Mouse (Mus musculus) midbrain, embryonic 11.5 days (tissue): ENCODE measurements around the gene St6gal1. TPM values are rescaled to one million over a fixed set of nuclear protein-coding genes. Genes with fewer than 3 reads are reported as not detected.
A peak's percentile ranks its signal among the peaks of the same experiment; 100 is the strongest.
"Not testable (repeated sequence)": the region's sequence is repeated elsewhere in the genome, so short reads cannot be mapped to it uniquely, and the experiment has no call there.

Experiments used
- ATAC-seq: fragments of 200-750 bp; cut with Nextera tagmentation; 2 replicates; pipeline ENCODE4 v1.8.0; 2017; ENCODE audit warnings: moderate TSS enrichment, moderate library complexity; ENCODE audit not compliant: low FRiP score
- DNase-seq: peaks from one replicate; pipeline ENCODE4 v3.0.0; 2015; ENCODE audit warnings: low spot score; ENCODE audit errors: missing footprints
- H3K27ac ChIP-seq: fragments of 300-500 bp; sonication (generic); 2 replicates; pipeline ENCODE4 v1.5.1; 2014; ENCODE audit warnings: low read depth, low read length
- H3K27me3 ChIP-seq: fragments of 300-500 bp; sonication (generic); 2 replicates; pipeline ENCODE4 v1.6.1; 2014; ENCODE audit warnings: mild to moderate bottlenecking, low read length, moderate library complexity, mixed read lengths; ENCODE audit not compliant: control insufficient read depth, insufficient read depth
- H3K36me3 ChIP-seq: fragments of 300-500 bp; sonication (generic); 2 replicates; pipeline ENCODE4 v1.6.1; 2014; ENCODE audit warnings: mild to moderate bottlenecking, low read length, moderate library complexity, mixed read lengths; ENCODE audit not compliant: control insufficient read depth, insufficient read depth
- H3K4me1 ChIP-seq: fragments of 300-500 bp; sonication (generic); 2 replicates; pipeline ENCODE4 v1.6.1; 2014; ENCODE audit warnings: low read length; ENCODE audit not compliant: control insufficient read depth, insufficient read depth
- H3K4me2 ChIP-seq: fragments of 300-500 bp; sonication (generic); 2 replicates; pipeline ENCODE4 v1.6.1; 2014; ENCODE audit warnings: mild to moderate bottlenecking, moderate library complexity
- H3K4me3 ChIP-seq: fragments of 300-500 bp; sonication (generic); 2 replicates; pipeline ENCODE4 v1.5.1; 2014; ENCODE audit warnings: low read depth, low read length
- H3K9ac ChIP-seq: fragments of 300-500 bp; sonication (generic); 2 replicates; pipeline ENCODE4 v1.6.1; 2014; ENCODE audit warnings: low read length
- H3K9me3 ChIP-seq: fragments of 300-500 bp; sonication (generic); 2 replicates; pipeline ENCODE4 v1.6.1; 2016; ENCODE audit warnings: low read length; ENCODE audit not compliant: control insufficient read depth
- WGBS: fragments of 180-500 bp; shearing (Covaris S2); extraction: QIAGEN DNeasy Blood & Tissue Kit; methylation state at CpG from one replicate; pipeline ENCODE4 v1.1.7; 2014; 5-methylcytosine and 5-hydroxymethylcytosine counted together
- polyA plus RNA-seq: library from polyadenylated mRNA; unstranded; fragments of >200 nt; fragmentation: Nextera tagmentation; extraction: Ambion mirVana; gene quantifications from 2 replicates; pipeline ENCODE4 v1.2.1, GENCODE M21; 2014

St6gal1 gene
- 31.8 and 34.1 TPM in 2 replicates for polyA plus RNA-seq

DNA sequence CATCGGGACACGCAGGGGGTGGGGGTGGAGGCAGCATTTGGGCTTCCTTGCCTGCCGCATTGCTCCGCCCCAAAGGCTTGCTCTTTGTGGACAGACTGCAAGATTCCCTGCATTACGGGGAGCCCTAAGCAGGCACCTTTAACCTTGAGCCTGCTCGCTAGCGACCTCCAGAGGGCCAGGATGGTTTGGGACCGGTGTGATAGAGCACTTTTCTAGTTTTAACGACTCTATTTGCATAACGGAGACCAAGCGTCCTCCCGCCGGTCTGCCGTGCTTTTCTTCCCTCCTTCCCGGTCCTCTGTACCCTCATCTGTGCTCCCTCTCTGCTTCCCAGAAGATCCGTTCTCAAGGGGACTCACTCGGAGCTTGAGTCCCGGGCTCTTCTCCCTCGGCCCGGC, at the start of gene St6gal1:
St6gal1 (plus strand) TSS at position 70 of the 398 bp plus-strand sequence.
- ATAC-seq (peak; percentile 69), DNase-seq (peak; percentile 99)
- Histone ChIP-seq H3K4me1 (peaks cover 10% of the 10 kb centered on the region; the same call in 1 of the 2 replicates), H3K9ac (peak within 1 kb of the TSS; percentile 96), H3K27ac (peak within 1 kb of the TSS; percentile 77), H3K36me3 (no peaks in the 10 kb centered on the region), H3K9me3 (no peaks in the 10 kb centered on the region), H3K4me2 (peak within 1 kb of the TSS; percentile 93), H3K4me3 (peak within 1 kb of the TSS; percentile 79), H3K27me3 (no peaks in the 10 kb centered on the region)
- WGBS = 0% methylated on average over 19 of the region's 20 CpGs

DNA sequence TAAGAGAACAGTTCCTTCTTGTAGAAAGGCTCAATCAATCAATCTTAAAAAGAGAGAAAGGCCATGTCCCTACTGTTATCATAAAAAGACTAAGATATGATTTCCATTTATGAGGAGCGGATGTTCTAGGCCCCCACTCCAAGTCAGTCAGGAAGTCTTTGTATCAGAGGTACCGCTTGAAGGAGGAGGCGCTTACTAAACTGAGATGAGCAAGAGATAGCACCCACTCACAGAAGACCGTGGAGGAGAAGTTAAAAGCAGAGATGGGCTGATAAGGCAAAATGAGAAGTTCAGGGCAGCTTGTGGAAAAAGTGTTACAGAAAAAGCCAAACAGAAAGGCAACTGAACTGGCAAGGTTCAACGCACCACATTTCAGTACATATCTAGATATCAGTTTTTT, 49.7 kb upstream of the St6gal1 start:
- 91% methylated on average over 5 of the region's 5 CpGs for WGBS
- Histone ChIP-seq H3K4me3 (no peak overlapping the region), H3K27ac (no peak overlapping the region), H3K36me3 (no peaks in the 10 kb centered on the region), H3K9ac (no peak overlapping the region), H3K4me1 (no peaks in the 10 kb centered on the region), H3K4me2 (no peak overlapping the region), H3K27me3 (no peaks in the 10 kb centered on the region), H3K9me3 (no peaks in the 10 kb centered on the region; the same call in 1 of the 2 replicates)
- ATAC-seq (no peak), DNase-seq (no peak)

DNA sequence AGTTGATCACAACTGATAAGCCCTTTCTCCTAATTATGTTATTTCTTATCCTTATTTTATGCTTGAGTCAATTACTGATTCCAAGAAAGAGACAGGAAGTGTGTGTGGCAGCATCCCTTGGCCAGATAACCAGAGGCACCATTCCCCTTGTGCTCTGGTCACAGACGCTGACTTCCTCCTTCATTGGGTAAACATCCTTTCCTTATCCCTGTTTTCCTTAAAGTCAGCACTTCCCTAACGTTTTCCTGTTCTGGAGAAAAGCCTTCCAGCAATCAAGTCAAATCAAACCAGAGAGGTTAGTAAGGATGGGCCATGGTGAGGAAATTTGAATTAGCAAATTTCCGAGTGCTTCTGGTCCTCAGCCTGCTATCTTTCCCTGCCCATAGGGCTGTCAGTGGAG, 48.6 kb upstream of the St6gal1 start:
- no peaks in the 10 kb centered on the region for H3K36me3 ChIP-seq
- H3K9me3 ChIP-seq = no peaks in the 10 kb centered on the region; the same call in 1 of the 2 replicates
- H3K4me2 ChIP-seq = no peak overlapping the region
- no peak overlapping the region for H3K9ac ChIP-seq
- H3K4me3 ChIP-seq = no peak overlapping the region
- ATAC-seq (no peak), DNase-seq (no peak)
- H3K27ac ChIP-seq = no peak overlapping the region
- no peaks in the 10 kb centered on the region for H3K27me3 ChIP-seq
- H3K4me1 ChIP-seq = no peaks in the 10 kb centered on the region
- WGBS = 71% methylated on average over 3 of the region's 3 CpGs

DNA sequence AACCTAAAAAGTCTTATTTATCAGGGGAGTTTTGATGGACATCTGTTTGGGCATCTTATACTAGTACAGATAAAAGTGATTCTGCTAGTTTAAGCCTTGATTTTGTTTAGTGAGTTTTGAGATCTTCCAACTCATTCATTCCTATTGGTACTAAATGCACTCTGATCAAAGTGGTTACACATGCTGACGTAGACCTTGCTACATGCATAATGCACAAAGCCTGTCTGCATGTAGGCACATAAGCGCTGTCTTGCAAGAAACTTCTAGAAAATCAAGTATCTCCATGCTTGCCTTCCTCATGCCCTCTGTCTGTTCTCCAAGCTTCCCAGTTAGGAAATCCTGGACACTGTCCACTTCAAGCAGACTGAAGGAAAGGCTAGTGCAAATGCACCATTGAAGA, 46.7 kb upstream of the St6gal1 start:
- DNase-seq (no peak), ATAC-seq (no peak)
- no peaks in the 10 kb centered on the region for H3K36me3 ChIP-seq
- H3K4me1 ChIP-seq = no peaks in the 10 kb centered on the region
- H3K27ac ChIP-seq = no peak overlapping the region
- no peak overlapping the region for H3K9ac ChIP-seq
- no peaks in the 10 kb centered on the region for H3K27me3 ChIP-seq
- H3K4me2 ChIP-seq = no peak overlapping the region
- no peak overlapping the region for H3K4me3 ChIP-seq
- H3K9me3 ChIP-seq = no peaks in the 10 kb centered on the region
- 96% methylated on average over 2 of the region's 2 CpGs for WGBS

DNA sequence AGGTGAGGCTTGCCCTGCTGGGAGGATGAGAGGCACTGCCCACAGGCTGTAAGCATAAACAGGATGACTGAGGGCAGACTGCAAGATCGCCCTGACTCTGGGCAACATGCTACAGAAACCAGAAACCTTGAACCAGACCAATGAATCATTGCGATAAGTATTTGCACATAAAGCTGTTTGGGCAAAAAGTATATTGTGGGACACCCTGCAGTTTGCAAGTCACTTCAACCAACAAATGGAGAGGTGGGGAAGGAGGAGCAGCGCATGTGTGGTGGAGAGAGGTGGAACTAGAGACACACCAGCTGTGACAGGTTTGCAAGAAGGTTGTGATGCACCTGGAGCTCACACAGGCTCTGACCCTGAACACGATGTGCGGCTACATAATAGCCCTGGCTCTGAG, 45.7 kb upstream of the St6gal1 start:
- 96% methylated on average over 5 of the region's 5 CpGs for WGBS
- no peak for DNase-seq

DNA sequence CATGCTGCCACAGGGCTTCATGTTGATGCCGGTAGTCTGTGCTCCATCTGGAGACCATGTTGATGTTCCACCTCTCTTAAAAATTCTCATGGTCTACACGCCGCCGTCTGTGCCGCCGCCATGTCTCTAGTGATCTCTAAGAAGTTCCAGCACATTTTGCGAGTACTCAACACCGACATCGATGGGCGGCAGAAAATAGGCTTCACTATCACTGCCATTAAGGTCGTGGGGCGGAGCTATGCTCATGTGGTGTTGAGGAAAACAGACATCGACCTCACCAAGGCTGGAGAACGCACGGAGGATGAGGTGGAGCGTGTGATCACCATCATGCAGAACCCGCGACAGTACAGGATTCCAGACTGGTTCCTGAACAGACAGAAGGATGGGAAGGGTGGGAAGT, 45.1 kb upstream of the St6gal1 start:
- not testable (repeated sequence) for H3K27ac ChIP-seq, H3K36me3 ChIP-seq, H3K4me2 ChIP-seq, H3K4me1 ChIP-seq, H3K4me3 ChIP-seq, H3K9me3 ChIP-seq, DNase-seq, ATAC-seq, H3K9ac ChIP-seq, H3K27me3 ChIP-seq
- 92% methylated on average over 18 of the region's 18 CpGs for WGBS

More for the DNA sequence above, 45.7 kb upstream of the St6gal1 start:
- H3K4me3 ChIP-seq = no peak overlapping the region
- H3K4me2 ChIP-seq = no peak overlapping the region
- no peaks in the 10 kb centered on the region for H3K9me3 ChIP-seq
- H3K36me3 ChIP-seq = no peaks in the 10 kb centered on the region
- no peaks in the 10 kb centered on the region for H3K4me1 ChIP-seq
- H3K9ac ChIP-seq = no peak overlapping the region
- no peak overlapping the region for H3K27ac ChIP-seq
- no peaks in the 10 kb centered on the region for H3K27me3 ChIP-seq
- ATAC-seq = no peak

DNA sequence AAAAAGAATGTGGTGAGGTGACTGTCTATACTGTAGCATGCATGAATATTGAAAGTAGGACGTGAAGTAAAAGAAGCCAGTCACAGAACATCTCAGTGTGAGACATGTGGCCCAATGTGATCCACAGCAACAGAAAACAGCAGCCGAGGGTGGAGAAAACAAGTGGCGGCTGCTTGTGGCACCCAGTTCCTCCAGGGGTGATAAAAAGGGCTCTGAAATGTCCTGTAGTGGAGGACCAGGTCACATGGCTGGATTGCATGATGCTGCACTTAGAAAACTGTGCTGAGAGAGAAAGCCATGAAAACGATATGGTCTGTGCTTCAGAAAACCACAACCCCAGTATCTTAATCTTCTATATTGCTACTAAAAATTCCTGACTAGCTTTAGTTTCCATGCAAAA, 43.5 kb upstream of the St6gal1 start:
- H3K4me1 ChIP-seq = no peaks in the 10 kb centered on the region
- no peaks in the 10 kb centered on the region for H3K9me3 ChIP-seq
- ATAC-seq (no peak), DNase-seq (no peak)
- H3K27ac ChIP-seq = no peak overlapping the region
- H3K4me2 ChIP-seq = no peak overlapping the region
- H3K27me3 ChIP-seq = no peaks in the 10 kb centered on the region
- H3K4me3 ChIP-seq = no peak overlapping the region
- 84% methylated on average over 4 of the region's 4 CpGs for WGBS
- H3K36me3 ChIP-seq = no peaks in the 10 kb centered on the region
- no peak overlapping the region for H3K9ac ChIP-seq

DNA sequence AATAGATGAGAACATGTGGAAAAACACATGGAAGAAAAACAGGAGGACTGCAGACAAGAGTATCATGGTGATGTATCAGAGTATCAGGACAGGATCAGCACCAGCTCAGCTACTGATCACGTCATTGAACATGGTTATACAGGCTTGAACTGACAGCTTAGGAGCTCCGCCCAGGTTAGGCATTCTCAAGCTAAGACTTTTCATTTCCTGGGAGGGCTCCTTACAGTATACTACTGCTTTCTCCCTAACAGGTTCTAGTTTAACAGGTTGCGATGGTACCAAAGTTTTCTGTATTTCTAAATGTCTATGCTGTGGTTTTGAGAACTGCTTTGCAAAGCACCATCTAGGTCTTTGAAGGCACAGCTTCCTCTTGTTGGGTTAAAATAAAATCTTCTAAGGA, 43.1 kb upstream of the St6gal1 start:
- H3K27me3 ChIP-seq = no peaks in the 10 kb centered on the region
- H3K9me3 ChIP-seq = no peaks in the 10 kb centered on the region
- H3K4me3 ChIP-seq = no peak overlapping the region
- 84% methylated on average over 3 of the region's 3 CpGs for WGBS
- no peaks in the 10 kb centered on the region for H3K4me1 ChIP-seq
- no peak overlapping the region for H3K27ac ChIP-seq
- DNase-seq (no peak), ATAC-seq (no peak)
- no peak overlapping the region for H3K9ac ChIP-seq
- no peak overlapping the region for H3K4me2 ChIP-seq
- H3K36me3 ChIP-seq = no peaks in the 10 kb centered on the region

DNA sequence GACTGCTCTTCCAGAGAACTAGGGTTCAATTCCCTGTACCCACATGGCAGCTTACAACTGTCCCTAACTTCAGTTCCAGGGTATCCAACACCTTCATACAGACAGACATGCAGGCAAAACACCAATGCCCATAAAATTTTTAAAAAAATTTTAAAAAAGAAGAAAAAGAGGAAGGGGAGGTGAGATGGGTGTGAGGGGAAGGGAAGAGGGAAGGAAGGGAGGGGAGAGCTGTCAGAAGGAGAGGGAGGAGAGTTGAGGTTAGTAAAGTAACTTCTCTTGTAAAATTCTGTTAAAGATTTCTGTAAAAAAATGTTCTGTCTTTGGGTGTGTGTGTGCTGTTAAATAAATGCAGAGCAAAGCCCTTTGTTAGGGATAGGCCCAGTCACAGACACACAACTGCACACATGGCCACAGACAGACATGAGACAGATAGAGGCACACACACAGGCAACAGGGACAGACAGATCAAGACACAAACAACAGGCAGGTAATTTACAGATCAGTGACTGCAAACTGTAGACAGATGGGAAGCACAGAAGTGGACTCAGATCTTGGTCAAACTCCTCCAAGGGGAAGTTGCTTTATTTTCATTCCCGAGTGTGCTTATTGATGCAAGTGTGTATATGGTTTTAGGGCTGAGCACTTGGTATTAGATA, 42.5 kb upstream of the St6gal1 start:
- Histone ChIP-seq H3K4me1 (no peaks in the 10 kb centered on the region), H3K36me3 (no peaks in the 10 kb centered on the region), H3K9ac (no peak overlapping the region), H3K27ac (no peak overlapping the region), H3K4me3 (no peak overlapping the region), H3K9me3 (no peaks in the 10 kb centered on the region), H3K4me2 (no peak overlapping the region), H3K27me3 (no peaks in the 10 kb centered on the region)
- 66% methylated on average over 1 of the region's 1 CpGs for WGBS
- no peak for ATAC-seq
- no peak for DNase-seq
